Mouse (Mus musculus) heart, embryonic 16.5 days (tissue): Measurements from ENCODE around the gene Dst. TPM values are rescaled to one million over a fixed set of nuclear protein-coding genes. Genes with fewer than 3 reads are reported as not detected.

Experiments
- ATAC-seq: fragments of 200-750 bp; cut with Nextera tagmentation; replicated peaks from 2 replicates; pipeline ENCODE4 v1.8.0; 2017; ENCODE audit warnings: moderate number of reproducible peaks; ENCODE audit not compliant: insufficient read depth, low FRiP score; ENCODE audit errors: extremely low read depth
- H3K27ac ChIP-seq: fragments of 300-500 bp; sonication (generic); 2 replicates; pipeline ENCODE4 v1.5.1; 2014; ENCODE audit warnings: mild to moderate bottlenecking, low read length, control low read depth, moderate library complexity
- H3K27me3 ChIP-seq: fragments of 300-500 bp; sonication (generic); 2 replicates; pipeline ENCODE4 v1.6.1; 2014; ENCODE audit warnings: low read length, mixed read lengths; ENCODE audit not compliant: control insufficient read depth, insufficient read depth
- H3K36me3 ChIP-seq: fragments of 300-500 bp; sonication (generic); 2 replicates; pipeline ENCODE4 v1.6.1; 2014; ENCODE audit not compliant: control insufficient read depth, insufficient read depth
- H3K4me1 ChIP-seq: fragments of 300-500 bp; sonication (generic); 2 replicates; pipeline ENCODE4 v1.6.1; 2014; ENCODE audit warnings: low read length, mixed read lengths; ENCODE audit not compliant: control insufficient read depth, insufficient read depth
- H3K4me2 ChIP-seq: fragments of 300-500 bp; sonication (generic); 2 replicates; pipeline ENCODE4 v1.6.1; 2014; ENCODE audit warnings: low read depth, mild to moderate bottlenecking, control low read depth, low read length
- H3K4me3 ChIP-seq: fragments of 300-500 bp; sonication (generic); 2 replicates; pipeline ENCODE4 v1.5.1; 2014; ENCODE audit warnings: mild to moderate bottlenecking, control low read depth, low read length
- H3K9ac ChIP-seq: fragments of 300-500 bp; sonication (generic); 2 replicates; pipeline ENCODE4 v1.6.1; 2014; ENCODE audit warnings: low read length, control low read depth
- H3K9me3 ChIP-seq: fragments of 300-500 bp; sonication (generic); replicated peaks from 2 replicates; pipeline ENCODE4 v1.6.1; 2016; ENCODE audit warnings: low read length; ENCODE audit not compliant: control insufficient read depth
- WGBS: fragments of 180-500 bp; shearing (Covaris S2); extraction: QIAGEN DNeasy Blood & Tissue Kit; methylation state at CpG from one replicate; pipeline ENCODE4 v1.1.7; 2014; 5-methylcytosine and 5-hydroxymethylcytosine counted together
- polyA plus RNA-seq: library from polyadenylated mRNA; unstranded; fragments of >200 nt; fragmentation: Nextera tagmentation; extraction: Ambion mirVana; gene quantifications from 2 replicates; pipeline ENCODE4 v1.2.1, GENCODE M21; 2015

Gene Dst
- polyA plus RNA-seq, 1 experiment from 2014 or later: 23.1 TPM

DNA sequence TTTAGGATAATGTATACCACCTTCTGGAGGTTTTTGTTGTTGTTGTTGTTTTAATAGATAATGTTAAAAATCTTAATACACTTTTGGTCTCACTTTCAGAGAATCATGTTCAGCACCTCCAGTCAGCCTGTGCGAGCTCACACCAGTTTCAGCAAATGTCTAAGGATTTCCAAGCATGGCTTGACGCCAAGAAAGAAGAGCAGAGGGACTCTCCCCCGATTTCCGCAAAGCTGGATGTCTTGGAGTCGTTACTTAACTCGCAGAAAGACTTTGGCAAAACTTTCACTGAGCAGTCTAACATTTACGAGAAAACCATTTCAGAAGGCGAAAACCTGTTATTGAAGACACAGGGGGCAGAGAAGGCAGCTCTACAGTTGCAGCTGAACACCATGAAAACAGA, 319.7 kb downstream of the Dst start:
- H3K27ac ChIP-seq: no peak overlapping the region
- H3K4me3 ChIP-seq: no peak overlapping the region
- WGBS: 78% methylated on average over 8 of the region's 8 CpGs
- no peaks in the 10 kb centered on the region for H3K9me3 ChIP-seq
- H3K4me2 ChIP-seq: no peak overlapping the region
- ATAC-seq: no peak
- H3K9ac ChIP-seq: no peak overlapping the region
- H3K4me1 ChIP-seq: no peaks in the 10 kb centered on the region
- peaks cover 38% of the 10 kb centered on the region for H3K36me3 ChIP-seq
- no peaks in the 10 kb centered on the region for H3K27me3 ChIP-seq

DNA sequence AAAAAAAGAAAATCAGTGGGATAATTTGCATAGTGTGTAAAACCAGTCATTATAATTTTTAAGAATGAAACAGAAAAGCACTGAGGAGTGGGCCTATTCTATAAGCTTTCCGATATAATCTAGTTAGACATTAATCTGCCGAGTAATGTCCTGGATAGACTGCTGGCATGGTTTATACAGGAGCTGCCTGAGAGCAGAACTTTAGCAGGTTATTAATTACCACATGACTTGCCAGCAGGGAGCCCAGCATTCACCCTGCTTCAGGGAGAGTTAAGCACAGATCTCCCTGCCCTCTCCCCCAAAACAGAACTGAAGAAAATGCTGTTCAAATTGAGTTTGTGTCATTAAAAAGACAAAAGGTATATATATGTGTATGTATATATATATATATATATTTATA, 323.0 kb downstream of the Dst start:
- Histone ChIP-seq H3K36me3 (peaks cover 24% of the 10 kb centered on the region), H3K9ac (no peak overlapping the region), H3K27me3 (no peaks in the 10 kb centered on the region), H3K27ac (no peak overlapping the region), H3K4me1 (peaks cover 7% of the 10 kb centered on the region), H3K4me2 (no peak overlapping the region), H3K4me3 (no peak overlapping the region), H3K9me3 (no peaks in the 10 kb centered on the region)
- WGBS: 89% methylated on average over 2 of the region's 2 CpGs
- ATAC-seq: no peak

DNA sequence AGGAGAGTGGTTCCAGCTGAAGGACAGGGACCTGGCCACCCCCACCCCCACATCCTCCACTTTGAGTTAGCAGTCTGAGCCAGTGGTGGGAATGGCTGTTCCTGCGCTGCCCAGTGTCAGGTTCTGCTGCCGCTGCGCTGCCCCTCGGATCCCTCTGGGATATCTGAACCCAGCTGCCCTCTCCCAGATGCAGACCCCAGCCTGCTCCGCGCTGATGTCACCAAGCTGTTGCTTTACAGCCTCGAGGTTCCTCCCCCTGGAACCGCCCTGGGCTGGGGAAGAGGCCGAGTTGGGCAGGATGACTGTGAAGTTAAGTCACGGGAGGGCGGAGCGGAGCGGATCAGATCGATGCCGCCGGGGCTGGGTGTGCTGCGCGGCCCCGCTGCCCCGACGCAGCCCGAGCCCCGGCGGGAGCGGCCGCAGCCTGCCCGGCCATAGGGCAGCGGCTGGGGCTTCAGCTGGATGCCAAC, 328.3 kb downstream of the Dst start:
- peak overlapping the region; percentile 67 for H3K9ac ChIP-seq
- peak; percentile 81 for ATAC-seq
- no peaks in the 10 kb centered on the region for H3K9me3 ChIP-seq
- H3K27ac ChIP-seq: 0 out of 2 replicates have a peak overlapping the region, but pooled peaks have one; percentile 15
- H3K4me2 ChIP-seq: peak overlapping the region; percentile 75
- 1% methylated on average over 28 of the region's 28 CpGs for WGBS
- H3K4me1 ChIP-seq: peaks cover 27% of the 10 kb centered on the region
- H3K27me3 ChIP-seq: no peaks in the 10 kb centered on the region
- no peaks in the 10 kb centered on the region for H3K36me3 ChIP-seq
- peak overlapping the region; percentile 55 for H3K4me3 ChIP-seq

DNA sequence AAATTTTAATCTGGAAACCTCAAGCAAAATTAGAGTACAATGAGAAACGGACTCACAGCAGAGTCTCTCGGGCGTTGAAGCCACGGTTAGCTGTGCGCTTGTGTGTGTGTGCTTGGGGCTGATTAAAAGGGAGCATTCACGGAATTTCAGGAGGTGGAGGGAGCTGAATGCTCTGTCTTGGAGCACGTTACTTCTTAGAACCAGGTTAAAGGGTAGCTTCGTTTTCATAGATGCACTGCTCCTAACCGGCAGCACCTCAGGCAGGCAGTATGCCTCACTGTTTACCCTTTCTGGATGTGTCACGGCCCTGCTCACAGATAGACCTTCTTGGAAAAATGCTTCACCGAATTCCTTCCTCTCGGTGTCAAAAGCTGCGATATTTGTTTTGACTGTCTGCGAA, 329.2 kb downstream of the Dst start:
- H3K9ac ChIP-seq: peak overlapping the region; percentile 67
- H3K36me3 ChIP-seq: no peaks in the 10 kb centered on the region
- peaks cover 27% of the 10 kb centered on the region for H3K4me1 ChIP-seq
- peak overlapping the region; percentile 55 for H3K4me3 ChIP-seq
- WGBS: 52% methylated on average over 14 of the region's 14 CpGs
- H3K4me2 ChIP-seq: peak overlapping the region; percentile 75
- H3K27me3 ChIP-seq: no peaks in the 10 kb centered on the region
- no peak for ATAC-seq
- no peak overlapping the region; the same call in 1 of the 2 replicates for H3K27ac ChIP-seq
- H3K9me3 ChIP-seq: no peaks in the 10 kb centered on the region

DNA sequence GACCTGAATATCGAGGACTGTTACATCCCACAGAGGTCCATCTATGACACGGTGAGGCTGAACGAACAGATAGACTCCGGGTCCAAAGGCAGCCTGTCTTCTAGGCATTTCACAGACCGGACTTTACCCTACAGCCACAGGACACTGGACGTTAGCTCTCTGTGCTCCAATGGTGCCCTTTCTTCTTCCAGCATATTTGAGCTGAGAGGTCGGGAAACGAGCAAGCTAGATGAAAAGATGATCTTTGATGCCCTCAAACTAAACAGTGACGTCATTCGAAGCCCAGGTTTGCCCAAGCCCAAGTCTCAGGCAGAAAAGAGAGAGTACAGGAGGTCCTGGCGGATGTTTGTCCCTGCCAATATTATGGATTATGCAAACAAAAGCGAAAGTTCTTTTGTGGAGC, 329.7 kb downstream of the Dst start:
- peak overlapping the region; percentile 55 for H3K4me3 ChIP-seq
- 62% methylated on average over 12 of the region's 12 CpGs for WGBS
- H3K9ac ChIP-seq: no peak overlapping the region

DNA sequence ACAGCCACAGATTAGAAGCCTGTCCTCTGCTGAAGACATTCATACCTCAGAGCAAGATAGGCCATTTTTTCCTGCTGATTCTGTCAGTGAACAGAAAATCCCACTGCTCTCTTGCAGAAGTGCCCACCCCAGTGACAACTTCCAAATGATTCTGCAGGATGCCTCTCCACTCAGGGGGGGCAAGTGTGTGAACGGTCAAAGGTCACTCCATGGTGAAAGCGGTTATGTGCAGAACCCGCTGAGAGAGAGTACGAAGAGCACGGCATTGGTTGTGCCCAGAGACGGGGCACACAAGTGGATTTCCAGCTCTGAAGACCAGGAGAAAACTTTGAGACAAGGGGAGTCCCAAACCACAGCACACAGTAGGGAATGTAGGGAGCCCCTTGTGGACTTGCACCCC, 330.2 kb downstream of the Dst start:
- Histone ChIP-seq H3K4me3 (0 out of 2 replicates have a peak overlapping the region, but pooled peaks have one; percentile 55), H3K27me3 (no peaks in the 10 kb centered on the region), H3K9ac (no peak overlapping the region), H3K27ac (no peak overlapping the region), H3K36me3 (peaks cover 9% of the 10 kb centered on the region), H3K9me3 (no peaks in the 10 kb centered on the region), H3K4me1 (peaks cover 27% of the 10 kb centered on the region), H3K4me2 (peak overlapping the region; percentile 75)
- no peak for ATAC-seq
- 86% methylated on average over 6 of the region's 6 CpGs for WGBS

More for the DNA sequence above, 329.7 kb downstream of the Dst start:
- no peak for ATAC-seq
- Histone ChIP-seq H3K4me1 (peaks cover 27% of the 10 kb centered on the region), H3K4me2 (peak overlapping the region; percentile 75), H3K9me3 (no peaks in the 10 kb centered on the region), H3K27me3 (no peaks in the 10 kb centered on the region), H3K36me3 (peaks cover 3% of the 10 kb centered on the region; the same call in 1 of the 2 replicates), H3K27ac (no peak overlapping the region)

DNA sequence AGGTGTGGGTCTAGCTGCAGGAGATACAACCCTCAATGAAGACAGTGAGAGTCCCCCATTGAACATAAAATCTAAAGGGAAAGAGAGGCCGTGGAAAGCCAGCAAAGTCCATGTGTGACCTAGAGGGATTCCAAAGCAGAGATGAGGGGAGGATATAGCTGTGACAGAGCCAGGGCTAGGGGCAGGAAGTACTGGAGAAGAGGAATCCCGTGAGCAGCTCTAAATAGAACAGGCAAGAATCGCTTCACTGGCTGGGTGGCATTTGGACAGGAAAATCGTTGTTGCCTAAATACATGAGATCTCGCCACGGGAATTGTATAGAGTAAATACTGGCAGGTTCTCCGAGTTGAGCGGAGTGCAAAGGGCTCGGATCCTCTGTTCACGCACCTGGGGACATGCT, 336.7 kb downstream of the Dst start:
- Histone ChIP-seq H3K27me3 (no peaks in the 10 kb centered on the region), H3K9me3 (no peaks in the 10 kb centered on the region), H3K4me3 (no peak overlapping the region), H3K9ac (no peak overlapping the region), H3K4me1 (peaks cover 13% of the 10 kb centered on the region), H3K27ac (peak overlapping the region; percentile 74), H3K4me2 (no peak overlapping the region), H3K36me3 (peaks cover 33% of the 10 kb centered on the region)
- WGBS: 55% methylated on average over 10 of the region's 10 CpGs
- peak; percentile 71; the same call in 1 of the 2 replicates for ATAC-seq

DNA sequence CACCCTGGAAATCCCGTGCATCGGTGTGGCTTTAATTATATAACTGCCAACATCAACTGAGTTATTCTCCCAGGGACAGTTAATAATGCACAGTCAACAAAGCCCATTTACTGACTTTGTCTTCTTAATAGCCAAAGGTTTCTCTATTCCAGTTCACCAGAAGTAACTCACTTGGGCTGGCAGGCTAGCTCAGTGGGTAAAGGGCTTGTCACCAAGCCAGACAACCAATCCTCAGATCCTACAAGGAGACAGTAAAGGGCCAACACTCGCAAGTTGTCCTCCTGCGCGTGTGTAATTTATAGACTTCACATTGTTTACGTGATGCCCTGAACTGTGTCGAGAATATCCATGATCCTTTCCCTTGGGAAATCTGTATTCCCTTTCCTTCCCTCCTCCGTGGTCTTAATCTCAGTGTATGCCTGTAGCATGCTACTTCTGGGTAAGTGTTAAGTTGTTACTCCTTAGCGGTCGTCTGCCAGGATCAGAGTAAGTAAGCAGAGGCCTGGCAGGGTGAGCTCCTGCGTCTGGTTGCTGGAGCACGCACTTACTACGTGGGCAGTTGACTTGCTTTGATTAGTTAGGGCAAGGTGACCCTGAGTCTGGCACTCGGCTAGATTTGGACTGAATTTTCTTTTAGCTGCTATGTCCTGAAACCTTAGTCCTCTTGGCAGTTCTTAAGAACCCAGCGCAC, 338.1 kb downstream of the Dst start:
- ATAC-seq: 0 out of 2 replicates have a peak, but pooled peaks have one; percentile 8
- no peak overlapping the region for H3K4me3 ChIP-seq
- peak overlapping the region; percentile 70 for H3K27ac ChIP-seq
- peaks cover 38% of the 10 kb centered on the region for H3K36me3 ChIP-seq
- H3K4me1 ChIP-seq: peaks cover 14% of the 10 kb centered on the region
- no peak overlapping the region for H3K9ac ChIP-seq
- H3K27me3 ChIP-seq: no peaks in the 10 kb centered on the region
- H3K9me3 ChIP-seq: no peaks in the 10 kb centered on the region
- 73% methylated on average over 15 of the region's 15 CpGs for WGBS
- no peak overlapping the region for H3K4me2 ChIP-seq

DNA sequence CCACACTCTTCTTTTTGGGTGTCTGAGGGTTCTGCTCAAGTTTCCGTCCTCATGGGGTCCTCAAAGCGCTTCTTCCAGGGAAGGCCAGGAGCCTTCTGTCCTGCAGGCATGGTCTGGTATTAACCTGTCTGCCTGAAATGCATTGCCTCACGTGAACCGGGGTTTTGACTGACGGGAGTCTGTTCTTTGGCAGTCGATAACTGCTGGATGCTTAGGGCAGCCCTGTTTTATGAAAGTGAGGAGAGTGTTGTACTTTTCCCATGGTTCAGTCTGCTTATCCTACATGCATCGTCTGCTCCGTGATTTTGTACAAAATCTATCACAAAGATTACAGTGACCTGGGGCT, 338.6 kb downstream of the Dst start:
- H3K36me3 ChIP-seq: peaks cover 38% of the 10 kb centered on the region
- 91% methylated on average over 8 of the region's 8 CpGs for WGBS
- H3K27ac ChIP-seq: peak overlapping the region; percentile 70
- H3K27me3 ChIP-seq: no peaks in the 10 kb centered on the region
- H3K4me1 ChIP-seq: peaks cover 14% of the 10 kb centered on the region
- H3K9me3 ChIP-seq: no peaks in the 10 kb centered on the region
- no peak for ATAC-seq
- H3K9ac ChIP-seq: no peak overlapping the region
- no peak overlapping the region for H3K4me3 ChIP-seq
- H3K4me2 ChIP-seq: no peak overlapping the region
